Mouse (Mus musculus): Measurements from ENCODE around the gene Kmt5a.

DNA sequence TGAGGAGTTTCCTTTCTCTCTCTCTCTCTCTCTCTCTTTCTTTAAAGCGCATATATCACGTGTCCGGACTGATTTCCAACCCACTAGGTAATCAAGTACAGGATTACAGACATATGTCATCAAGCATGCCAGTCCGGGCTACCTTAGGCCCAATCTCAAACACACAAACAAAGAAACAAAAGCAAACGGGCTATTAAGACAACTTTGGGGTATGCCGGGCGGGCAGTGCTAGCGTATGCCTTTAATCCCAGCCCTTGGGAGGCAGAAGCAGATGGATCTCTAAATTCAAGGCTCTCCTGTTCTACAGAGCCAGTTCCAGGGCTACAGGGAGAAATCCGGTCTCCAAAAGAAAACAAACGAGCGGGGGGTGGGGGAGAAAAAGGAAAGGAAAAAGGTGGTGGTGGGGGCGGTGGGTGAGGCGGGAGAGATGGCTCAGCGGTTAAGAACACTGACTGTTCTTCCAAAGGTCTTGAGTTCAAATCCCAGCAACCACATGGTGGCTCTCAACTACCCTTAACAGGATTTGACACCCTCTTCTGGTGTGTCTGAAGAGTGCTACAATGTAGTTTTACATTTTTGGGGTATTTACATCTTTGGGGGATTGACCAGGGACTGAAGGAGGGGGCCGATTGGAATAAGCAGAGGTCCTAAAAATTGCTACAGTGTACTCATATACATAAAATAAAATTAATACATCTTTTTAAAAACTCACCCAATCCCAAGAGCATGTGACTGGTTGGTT lies 44.1 kb downstream of the Kmt5a start:
- TF ChIP-seq TAL1 (IDR thresholded peaks at IDR 0.05; ENCODE audit: low read length), result no peak
- no peak for TF ChIP-seq GATA1 (IDR thresholded peaks at IDR 0.05; ENCODE audit: low read length)
